Comparison of ENCODE assay signal across 21 mouse cellular contexts in the genomic region with DNA sequence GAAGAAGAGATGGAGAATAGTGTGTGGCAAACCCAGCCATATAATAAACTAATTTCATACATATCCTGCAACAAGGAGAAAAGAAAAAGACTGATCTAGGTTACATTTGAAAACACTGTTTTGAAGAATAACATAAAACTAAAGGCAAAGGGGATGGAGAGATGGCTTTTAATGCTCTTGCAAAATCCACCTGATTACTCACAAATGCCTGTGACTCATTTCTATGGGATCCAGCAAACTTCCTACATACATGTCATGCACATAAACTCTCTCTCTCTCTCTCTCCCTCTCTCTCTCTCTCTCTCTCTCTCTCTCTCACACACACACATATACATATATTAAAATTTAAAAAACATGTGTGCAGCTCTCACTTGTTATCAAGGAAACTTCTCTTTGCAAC.
DNase-seq lines count a peak whose midpoint lies in the region; TF ChIP-seq lines count a peak whose summit lies in the region.
"Had no signal": no experiment of that assay in that cellular context is flagged by ENCODE, and none has a peak within 500 bp of the region (broad histone marks: within the 10 kb centered on the region; RNA-seq: fewer than 3 reads in every experiment).

No protein-coding gene starts in this region.

- no peak for TF ChIP-seq POLR2A in myocyte (IDR thresholded peaks at IDR 0.05; ENCODE audit: insufficient read length, low read depth)

- H3K27me3 ChIP-seq in C2C12 (ENCODE audit: control insufficient read depth, insufficient read depth, insufficient read length): no peaks in the 10 kb centered on the region
- no peaks in the 10 kb centered on the region for H3K27me3 ChIP-seq in myocyte (ENCODE audit: control insufficient read depth, insufficient read depth, insufficient read length)
- H3K27me3 ChIP-seq: embryonic facial prominence, embryonic 13.5 days; embryonic facial prominence, embryonic 15.5 days; forebrain, embryonic 12.5 days had no signal

- TF ChIP-seq CTCF in C2C12 (IDR thresholded peaks at IDR 0.05; ENCODE audit: control insufficient read depth, insufficient read depth, insufficient read length): no peak

- DNase-seq in 3134 (ENCODE audit: extremely low read depth, insufficient read length, low spot score): peak; percentile 3
- DNase-seq in retina, postnatal 1 day: no peak
- no peak for DNase-seq in right cerebral cortex, adult 18-20 months
- DNase-seq: adrenal gland, adult 2 months; adrenal gland, postnatal 10 days; adrenal gland, postnatal 25 days; B cell, adult 2 months; cerebellum, adult 11 months; cerebellum, adult 18-20 months; cerebellum, adult 8-10 months; cerebellum, adult 9-11 months; cerebellum, postnatal 14 days; cerebellum, postnatal 36 days; embryo, embryonic 11 days had no signal

- no peak overlapping the region for H3K4me2 ChIP-seq in myocyte (ENCODE audit: low read depth)
- H3K4me2 ChIP-seq: embryonic facial prominence, embryonic 13.5 days; embryonic facial prominence, embryonic 15.5 days; forebrain, embryonic 12.5 days had no signal

- H3K4me3 ChIP-seq in C2C12 (ENCODE audit: insufficient read depth, poor library complexity, severe bottlenecking) (no peak overlapping the region), myocyte (no peak overlapping the region)
- H3K4me3 ChIP-seq: embryonic facial prominence, embryonic 13.5 days; embryonic facial prominence, embryonic 15.5 days; erythroblast, embryonic 14.5 days; forebrain, embryonic 10.5 days; forebrain, embryonic 12.5 days had no signal

- H3K36me3 ChIP-seq in C2C12 (ENCODE audit: control insufficient read depth, insufficient read depth): no peaks in the 10 kb centered on the region
- H3K36me3 ChIP-seq in myocyte (ENCODE audit: control insufficient read depth, insufficient read depth): no peaks in the 10 kb centered on the region
- H3K36me3 ChIP-seq: embryonic facial prominence, embryonic 13.5 days; embryonic facial prominence, embryonic 15.5 days; forebrain, embryonic 10.5 days; forebrain, embryonic 12.5 days had no signal

- H3K79me3 ChIP-seq in C2C12 (ENCODE audit: low read depth): no peaks in the 10 kb centered on the region

- H3K79me2 ChIP-seq in C2C12 (ENCODE audit: control insufficient read depth, insufficient read depth): no peaks in the 10 kb centered on the region
- H3K79me2 ChIP-seq in myocyte (ENCODE audit: control insufficient read depth, insufficient read depth): no peaks in the 10 kb centered on the region

- H3ac ChIP-seq in C2C12 (ENCODE audit: control insufficient read depth, insufficient read length, low read depth) (no peak overlapping the region), myocyte (ENCODE audit: control insufficient read depth, insufficient read length) (no peak overlapping the region)

TF ChIP-seq in C2C12, 6 proteins besides CTCF, POLR2A, EP300 and RAD21:
- TF ChIP-seq CEBPB (IDR thresholded peaks at IDR 0.05; ENCODE audit: low read depth) (peak; percentile 80), MAX (IDR thresholded peaks at IDR 0.05) (no peak), MYOD1 (IDR thresholded peaks at IDR 0.05; ENCODE audit: control insufficient read depth, insufficient read length, low read depth) (no peak)
TF ChIP-seq in C2C12: peak in this region for 1.

TF ChIP-seq in myocyte, 11 proteins besides CTCF, POLR2A, EP300 and RAD21:
- TF ChIP-seq CEBPB (IDR thresholded peaks at IDR 0.05; ENCODE audit: insufficient read depth, poor library complexity, severe bottlenecking) (0 out of 2 replicates have a peak, but pooled peaks have one; percentile 53), MYOG (IDR thresholded peaks at IDR 0.05; ENCODE audit: control insufficient read depth in 1 of 3, insufficient read depth in 1 of 3, insufficient read length in 2 of 3, low read depth in 2 of 3) (no peak)
